Mouse (Mus musculus) liver, embryonic 13.5 days (tissue): ENCODE data around the gene Gm9945. TPM values are rescaled to one million over a fixed set of nuclear protein-coding genes. Genes with fewer than 3 reads are reported as not detected.

Source experiments
- ATAC-seq: fragments of 200-750 bp; cut with Nextera tagmentation; 2 replicates; pipeline ENCODE4 v1.8.0; 2017; ENCODE audit warnings: low read depth, mild to moderate bottlenecking, moderate number of reproducible peaks, moderate library complexity
- DNase-seq: peaks from one replicate; pipeline ENCODE4 v3.0.0; 2022
- H3K27ac ChIP-seq: fragments of 300-500 bp; sonication (generic); 2 replicates; pipeline ENCODE4 v1.5.1; 2015; ENCODE audit warnings: moderate library complexity, mild to moderate bottlenecking, inconsistent platforms
- H3K27me3 ChIP-seq: fragments of 300-500 bp; sonication (generic); 2 replicates; pipeline ENCODE4 v1.6.1; 2015; ENCODE audit warnings: mild to moderate bottlenecking, inconsistent platforms
- H3K36me3 ChIP-seq: fragments of 300-500 bp; sonication (generic); 2 replicates; pipeline ENCODE4 v1.6.1; 2015; ENCODE audit warnings: mild to moderate bottlenecking, inconsistent platforms
- H3K4me1 ChIP-seq: fragments of 300-500 bp; sonication (generic); replicated peaks from 2 replicates; pipeline ENCODE4 v1.6.1; 2015; ENCODE audit warnings: inconsistent platforms
- H3K4me2 ChIP-seq: fragments of 300-500 bp; sonication (generic); 2 replicates; pipeline ENCODE4 v1.6.1; 2015; ENCODE audit warnings: inconsistent platforms, mild to moderate bottlenecking, moderate library complexity
- H3K4me3 ChIP-seq: fragments of 300-500 bp; sonication (generic); replicated peaks from 2 replicates; pipeline ENCODE4 v1.5.1; 2015; ENCODE audit warnings: mild to moderate bottlenecking, inconsistent platforms
- H3K9ac ChIP-seq: fragments of 300-500 bp; sonication (generic); 2 replicates; pipeline ENCODE4 v1.6.1; 2015; ENCODE audit warnings: mild to moderate bottlenecking, inconsistent platforms
- H3K9me3 ChIP-seq: fragments of 300-500 bp; sonication (generic); replicated peaks from 2 replicates; pipeline ENCODE4 v1.6.1; 2016; ENCODE audit warnings: inconsistent platforms
- WGBS: fragments of 180-500 bp; shearing (Covaris S2); methylation state at CpG from one replicate; pipeline ENCODE4 v1.1.7; 2015; ENCODE audit not compliant: insufficient replicate concordance; 5-methylcytosine and 5-hydroxymethylcytosine counted together
- polyA plus RNA-seq: library from polyadenylated mRNA; unstranded; fragments of >200 nt; fragmentation: Nextera tagmentation; extraction: Ambion mirVana; gene quantifications from 2 replicates; pipeline ENCODE4 v1.2.1, GENCODE M21; 2015

The Gm9945 gene
- polyA plus RNA-seq, 1 experiment from 2014 or later = 0.53 TPM

DNA sequence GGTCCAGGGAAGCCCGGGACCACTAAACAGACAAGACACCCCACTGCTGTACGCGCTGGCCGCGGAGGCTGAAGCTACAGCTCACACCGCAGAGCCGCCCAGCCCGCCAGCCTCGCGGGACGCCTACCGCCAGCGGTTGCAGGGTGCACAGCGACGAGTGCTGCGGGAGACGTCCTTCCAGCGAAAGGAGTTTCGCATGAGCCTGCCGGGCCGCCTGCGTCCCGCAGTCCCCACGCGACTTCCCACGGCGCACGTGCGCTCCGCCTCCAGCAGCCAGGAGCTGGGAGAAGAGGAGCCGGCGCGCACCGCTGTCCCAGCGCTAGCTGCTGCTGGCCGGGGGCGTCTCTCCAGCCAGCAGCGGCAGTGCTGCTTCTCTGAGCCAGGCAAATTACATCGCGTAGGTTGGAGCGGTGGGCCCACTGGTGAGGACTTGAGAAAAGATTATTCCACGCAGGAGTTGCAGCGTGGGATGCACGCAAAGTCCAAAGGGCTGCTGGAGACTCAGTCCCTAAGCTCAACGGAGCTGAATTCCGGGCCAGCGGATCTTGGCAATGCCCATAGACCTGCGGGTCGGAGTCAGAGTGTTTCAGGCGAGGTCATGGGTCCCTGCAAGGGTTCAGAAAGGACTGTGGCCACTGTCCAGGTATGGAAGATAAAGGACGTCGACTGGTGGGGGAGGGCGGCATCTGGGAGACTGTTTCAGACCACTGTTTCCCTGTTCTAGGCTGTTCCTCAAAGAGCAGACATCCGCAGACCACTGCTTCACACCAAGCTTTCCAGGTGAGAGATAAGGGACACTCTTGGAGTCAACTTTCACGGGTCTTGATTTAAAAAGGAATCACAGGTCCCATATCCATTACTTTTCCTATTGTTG lies 16.2 kb upstream of the Gm9945 start:
- DNase-seq (no peak), ATAC-seq (no peak)
- Histone ChIP-seq H3K4me2 (peak overlapping the region; percentile 66), H3K9ac (0 out of 2 replicates have a peak overlapping the region, but pooled peaks have one; percentile 22), H3K9me3 (no peaks in the 10 kb centered on the region), H3K4me3 (peak overlapping the region; percentile 45), H3K27ac (no peak overlapping the region), H3K27me3 (peaks cover 85% of the 10 kb centered on the region), H3K36me3 (no peaks in the 10 kb centered on the region), H3K4me1 (peaks cover 44% of the 10 kb centered on the region)
- WGBS = 6% methylated on average over 55 of the region's 55 CpGs

DNA sequence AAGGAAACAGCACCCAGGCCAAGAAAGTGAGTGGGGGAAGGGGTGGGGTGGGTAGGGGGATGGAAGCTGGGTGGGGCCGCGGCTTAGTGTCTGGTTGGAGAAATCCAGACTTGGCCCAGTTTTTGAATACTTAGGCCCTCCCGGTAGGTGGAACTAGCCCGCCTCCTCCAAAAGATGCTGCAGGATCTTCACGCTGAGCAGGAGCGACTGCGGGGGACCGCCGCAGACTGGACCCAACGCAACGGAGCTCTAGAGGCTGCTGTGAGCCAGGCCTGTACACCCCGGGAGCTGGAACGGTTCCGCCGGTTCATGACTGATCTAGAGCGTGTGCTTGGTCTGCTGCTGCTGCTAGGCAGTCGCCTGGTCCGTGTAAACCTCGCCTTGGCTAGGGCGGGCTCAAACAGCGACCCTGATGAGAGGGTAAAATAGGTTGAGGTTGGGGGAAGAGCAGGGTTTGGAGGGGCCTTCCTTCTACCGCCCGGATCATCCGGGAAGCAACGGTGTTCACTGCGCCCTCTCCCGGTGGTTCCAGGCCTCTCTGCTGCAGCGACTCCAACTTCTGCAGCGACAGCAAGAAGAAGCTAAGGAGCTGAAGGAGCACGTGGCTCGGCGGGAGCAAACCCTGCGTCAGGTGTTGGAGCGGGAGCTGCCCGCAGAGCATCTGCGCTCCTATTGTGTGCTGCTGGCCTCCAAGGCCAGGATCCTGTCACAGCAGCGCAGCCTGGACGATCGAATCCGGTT lies 13.6 kb upstream of the Gm9945 start:
- DNase-seq = peak; percentile 55
- H3K4me2 ChIP-seq = peak overlapping the region; percentile 51
- peak overlapping the region; percentile 33; the same call in 1 of the 2 replicates for H3K9ac ChIP-seq
- H3K36me3 ChIP-seq = no peaks in the 10 kb centered on the region
- peaks cover 47% of the 10 kb centered on the region for H3K4me1 ChIP-seq
- 13% methylated on average over 40 of the region's 40 CpGs for WGBS
- no peaks in the 10 kb centered on the region for H3K9me3 ChIP-seq
- no peak; the same call in 1 of the 2 replicates for ATAC-seq
- peaks cover 95% of the 10 kb centered on the region for H3K27me3 ChIP-seq
- no peak overlapping the region for H3K27ac ChIP-seq
- peak overlapping the region; percentile 31 for H3K4me3 ChIP-seq

DNA sequence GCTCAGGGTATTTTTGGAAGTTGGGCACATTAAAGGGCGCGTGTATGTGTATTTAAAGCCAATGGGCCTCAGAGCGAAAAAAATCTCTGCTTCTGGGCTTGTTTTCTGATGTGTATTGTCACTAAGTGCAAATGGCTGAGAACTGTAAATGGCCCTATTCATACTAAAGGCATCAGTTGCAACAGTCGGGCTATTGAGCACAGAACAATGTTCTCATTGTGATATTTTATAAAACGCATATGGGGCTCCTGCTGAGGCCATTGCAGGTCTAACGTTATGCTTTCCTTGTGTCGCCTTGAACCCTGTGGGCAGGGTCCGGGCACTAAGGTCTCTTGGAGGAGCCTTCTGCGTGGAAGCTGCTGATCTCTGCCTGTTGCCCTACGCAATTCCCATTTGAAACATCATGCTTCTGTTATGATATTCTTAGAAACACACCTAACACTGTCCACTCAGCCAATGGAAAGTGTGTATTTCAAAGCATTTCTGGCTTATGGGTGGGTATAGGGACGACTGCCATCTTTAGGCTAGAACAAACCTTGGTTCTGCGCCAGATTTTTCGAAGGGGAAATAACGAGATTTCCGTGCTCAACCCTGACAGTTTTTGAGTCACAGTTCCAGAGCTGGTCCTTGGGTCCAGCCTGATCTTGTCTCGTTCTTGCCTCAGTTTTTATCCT lies 10.5 kb upstream of the Gm9945 start:
- peaks cover 93% of the 10 kb centered on the region for H3K27me3 ChIP-seq
- H3K4me3 ChIP-seq = no peak overlapping the region

DNA sequence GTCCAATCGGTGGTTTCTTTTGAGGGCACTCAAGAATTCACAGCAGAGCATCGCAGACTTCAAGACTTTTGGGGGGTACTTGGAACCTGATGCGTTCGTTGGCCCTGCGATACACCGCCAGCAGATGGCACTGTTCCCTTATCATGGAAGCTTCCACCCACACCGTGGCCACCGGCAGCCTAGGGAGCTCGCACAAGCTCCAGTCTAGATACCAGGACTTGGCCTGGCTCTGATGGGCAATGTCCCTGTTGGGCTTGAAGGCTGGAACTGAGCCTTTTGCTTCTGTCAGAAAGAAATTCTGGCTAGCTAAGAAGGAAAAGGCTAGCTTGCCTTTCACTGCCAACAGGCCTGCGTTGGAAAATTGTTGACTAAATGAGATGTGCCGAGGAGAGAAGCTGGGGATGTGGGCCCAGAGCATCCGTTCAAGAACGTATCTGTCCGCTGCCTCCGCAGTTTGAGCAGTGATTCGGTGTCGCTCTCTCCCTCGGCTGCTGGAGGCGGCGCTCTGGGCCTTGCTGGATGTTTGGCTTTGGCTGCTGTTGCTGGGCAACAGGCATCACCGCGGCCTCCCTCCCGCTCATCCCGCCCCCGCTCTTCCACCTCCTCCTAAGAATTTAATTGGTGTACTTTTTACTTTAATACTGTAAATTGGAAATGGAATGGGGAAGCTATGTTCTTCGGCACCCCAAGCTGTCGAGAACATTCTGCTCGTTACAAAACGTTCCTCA lies 9.8 kb upstream of the Gm9945 start, which contains the start of gene Gm9837:
TSS of gene Gm9837 (minus strand) at position 512 of the 728 bp plus-strand sequence.
- WGBS = 6% methylated on average over 29 of the region's 29 CpGs
- peak within 1 kb of the TSS; percentile 28; the same call in 1 of the 2 replicates for H3K4me2 ChIP-seq
- no peaks in the 10 kb centered on the region for H3K9me3 ChIP-seq
- H3K4me1 ChIP-seq = peaks cover 21% of the 10 kb centered on the region
- no peaks in the 10 kb centered on the region for H3K36me3 ChIP-seq
- H3K9ac ChIP-seq = peak within 1 kb of the TSS; percentile 4; the same call in 1 of the 2 replicates
- DNase-seq (peak; percentile 71), ATAC-seq (peak; percentile 75)
- H3K27ac ChIP-seq = no peak within 1 kb of the TSS
- H3K4me3 ChIP-seq = no peak within 1 kb of the TSS
- H3K27me3 ChIP-seq = peaks cover 93% of the 10 kb centered on the region

More for the DNA sequence above, 10.5 kb upstream of the Gm9945 start:
- H3K9ac ChIP-seq = no peak overlapping the region
- 42% methylated on average over 16 of the region's 16 CpGs for WGBS
- H3K9me3 ChIP-seq = no peaks in the 10 kb centered on the region
- H3K4me1 ChIP-seq = peaks cover 21% of the 10 kb centered on the region
- H3K36me3 ChIP-seq = no peaks in the 10 kb centered on the region
- no peak overlapping the region for H3K4me2 ChIP-seq
- no peak for DNase-seq
- no peak overlapping the region for H3K27ac ChIP-seq
- no peak for ATAC-seq

DNA sequence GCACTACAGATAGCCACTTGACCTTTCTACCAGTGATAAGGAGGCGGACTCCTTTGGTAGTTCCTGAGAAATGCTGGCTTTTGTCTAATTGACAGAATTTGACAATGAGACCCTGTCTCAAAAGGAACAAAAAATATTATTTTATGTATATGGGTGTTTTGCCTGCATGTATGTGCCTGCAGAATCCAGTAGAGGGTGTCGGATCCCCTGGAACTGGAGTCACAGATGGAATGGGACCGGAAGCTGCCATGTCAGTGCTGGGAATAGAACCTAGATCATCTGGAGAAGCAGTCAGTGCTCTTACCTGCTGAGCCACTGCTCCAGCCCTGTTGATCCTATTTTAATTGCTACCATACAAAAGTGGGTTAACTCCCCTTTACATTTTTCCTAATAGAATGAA lies 7.3 kb upstream of the Gm9945 start:
- H3K4me2 ChIP-seq = no peak overlapping the region
- WGBS = 68% methylated on average over 3 of the region's 3 CpGs
- ATAC-seq (no peak), DNase-seq (no peak)
- no peak overlapping the region for H3K27ac ChIP-seq
- no peaks in the 10 kb centered on the region for H3K9me3 ChIP-seq
- peaks cover under 1% of the 10 kb centered on the region; the same call in 1 of the 2 replicates for H3K36me3 ChIP-seq
- peaks cover 12% of the 10 kb centered on the region for H3K4me1 ChIP-seq
- H3K4me3 ChIP-seq = no peak overlapping the region
- H3K27me3 ChIP-seq = peaks cover 92% of the 10 kb centered on the region
- H3K9ac ChIP-seq = no peak overlapping the region

DNA sequence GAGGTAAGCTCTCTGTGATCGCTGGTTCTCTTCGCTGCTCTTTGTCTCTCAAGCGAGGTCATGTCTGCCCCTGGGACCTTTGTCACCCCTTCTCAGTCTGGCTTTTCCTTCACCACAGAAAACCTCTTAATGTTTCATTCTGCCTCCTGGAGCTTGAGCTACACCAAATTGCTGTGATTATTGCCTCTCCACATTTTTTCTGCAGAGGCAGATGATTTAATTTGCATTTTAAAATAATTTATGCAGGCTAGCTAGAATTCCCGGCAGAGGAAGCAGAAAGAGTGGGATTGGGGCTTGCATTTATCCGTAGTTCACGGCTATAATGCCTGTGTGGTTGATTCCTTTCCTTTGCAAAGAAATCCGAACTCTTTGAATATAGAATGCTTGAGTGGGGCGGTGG lies 4.3 kb upstream of the Gm9945 start:
- no peak overlapping the region for H3K4me3 ChIP-seq
- H3K36me3 ChIP-seq = peaks cover 9% of the 10 kb centered on the region; the same call in 1 of the 2 replicates
- H3K9ac ChIP-seq = no peak overlapping the region
- DNase-seq = no peak
- no peak for ATAC-seq
- peaks cover 94% of the 10 kb centered on the region for H3K27me3 ChIP-seq
- no peaks in the 10 kb centered on the region for H3K9me3 ChIP-seq
- H3K4me2 ChIP-seq = no peak overlapping the region
- WGBS = 36% methylated on average over 8 of the region's 8 CpGs
- H3K4me1 ChIP-seq = peaks cover 30% of the 10 kb centered on the region
- no peak overlapping the region for H3K27ac ChIP-seq

DNA sequence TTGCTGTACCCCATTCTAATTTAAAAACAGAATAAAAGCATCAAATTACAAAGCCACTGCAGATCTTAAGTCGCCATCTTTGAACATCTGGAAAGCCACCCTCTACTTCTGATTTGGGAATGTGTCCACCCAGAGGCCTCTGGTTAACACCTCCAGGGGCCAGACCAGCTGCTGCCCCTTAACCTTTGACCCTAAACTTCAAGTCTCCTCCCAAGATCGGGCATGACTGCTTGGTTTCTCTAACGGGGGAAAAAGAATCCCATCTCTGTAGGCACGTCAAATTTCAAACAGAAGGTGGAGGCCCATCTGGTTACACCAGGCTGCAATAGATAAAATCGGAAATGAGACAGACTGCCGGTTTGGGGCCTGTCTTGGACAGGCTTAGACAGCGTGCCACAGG lies 2.1 kb upstream of the Gm9945 start:
- H3K4me2 ChIP-seq = peak overlapping the region; percentile 95
- H3K9ac ChIP-seq = peak overlapping the region; percentile 85
- ATAC-seq (no peak), DNase-seq (no peak)
- peaks cover 9% of the 10 kb centered on the region; the same call in 1 of the 2 replicates for H3K36me3 ChIP-seq
- H3K9me3 ChIP-seq = no peaks in the 10 kb centered on the region
- H3K4me1 ChIP-seq = peaks cover 50% of the 10 kb centered on the region
- peaks cover 74% of the 10 kb centered on the region for H3K27me3 ChIP-seq
- H3K4me3 ChIP-seq = peak overlapping the region; percentile 78
- H3K27ac ChIP-seq = 0 out of 2 replicates have a peak overlapping the region, but pooled peaks have one; percentile 98
- 23% methylated on average over 7 of the region's 7 CpGs for WGBS

DNA sequence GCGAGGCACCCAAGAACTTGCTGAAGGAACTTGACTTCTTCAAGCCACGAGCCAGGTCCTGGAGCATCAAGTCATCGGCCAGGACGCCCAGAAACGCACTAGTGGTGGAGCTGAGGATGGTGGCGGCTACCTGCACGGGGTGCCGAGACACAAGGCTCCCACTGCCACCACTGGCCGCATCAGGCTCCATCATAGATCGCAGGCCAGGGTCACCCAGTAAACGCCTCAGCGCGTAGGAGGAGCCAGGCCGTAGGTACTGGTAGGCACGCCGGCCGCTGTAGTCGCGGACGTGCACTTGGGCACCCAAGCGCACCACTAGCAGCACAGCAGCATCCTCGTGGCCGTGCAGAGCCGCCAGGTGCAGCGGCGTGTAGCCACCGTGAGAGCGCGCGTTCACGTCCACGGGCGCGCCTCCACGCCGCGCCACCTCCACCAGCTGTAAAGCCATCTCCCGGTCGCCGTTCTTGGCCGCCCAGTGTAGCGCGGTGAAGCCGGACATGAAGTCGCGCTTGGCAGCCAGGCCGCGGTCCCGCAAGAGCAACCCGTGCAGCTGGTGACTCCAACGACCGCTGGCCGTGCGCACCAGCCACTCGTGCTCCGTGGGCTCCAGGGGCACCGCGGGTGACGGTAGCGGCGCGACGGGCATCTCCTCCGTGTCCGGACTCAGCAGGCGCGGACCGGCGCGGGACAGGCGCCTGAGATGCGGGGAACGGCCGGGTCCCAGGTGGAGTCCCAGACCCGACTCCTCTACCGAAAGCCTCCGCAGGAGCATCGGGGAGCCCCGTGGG lies 1.4 kb upstream of the Gm9945 start:
- Histone ChIP-seq H3K9me3 (no peaks in the 10 kb centered on the region), H3K9ac (peak overlapping the region; percentile 85), H3K36me3 (peaks cover 9% of the 10 kb centered on the region; the same call in 1 of the 2 replicates), H3K4me3 (peak overlapping the region; percentile 78), H3K27ac (peak overlapping the region; percentile 98), H3K27me3 (peaks cover 66% of the 10 kb centered on the region), H3K4me2 (peak overlapping the region; percentile 95), H3K4me1 (peaks cover 57% of the 10 kb centered on the region)
- DNase-seq (no peak), ATAC-seq (no peak)
- WGBS = 8% methylated on average over 79 of the region's 79 CpGs

DNA sequence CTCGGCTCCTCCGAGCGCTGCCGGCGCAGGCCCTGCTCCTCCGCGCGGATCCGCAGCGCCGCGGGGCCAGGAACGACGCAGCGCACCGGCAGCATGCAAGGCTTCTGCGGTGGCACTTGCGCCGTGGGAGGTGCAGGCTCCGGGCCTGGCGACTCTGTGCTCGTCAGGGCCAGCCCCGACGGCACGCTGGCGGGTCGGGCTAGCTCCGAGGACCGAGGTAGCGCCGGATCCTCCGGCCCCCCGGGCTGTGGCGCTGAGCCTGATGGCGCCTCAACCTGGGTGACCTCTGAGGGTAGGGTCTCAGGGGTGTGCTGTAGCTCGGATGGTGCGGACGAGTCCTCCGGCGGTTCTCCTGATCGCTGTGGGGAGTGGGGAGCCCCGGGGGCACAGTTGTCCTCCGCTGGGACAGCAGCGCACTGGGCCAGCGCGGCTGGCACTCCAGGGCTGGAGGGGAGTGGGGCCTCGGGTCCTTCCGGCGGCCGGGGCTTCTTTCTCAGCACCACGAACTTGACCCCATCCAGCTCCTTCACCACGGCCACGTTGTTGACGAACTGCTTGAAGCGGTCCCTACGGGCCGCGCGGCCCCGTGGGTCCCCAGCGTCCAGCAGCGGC lies 689 bp upstream of the Gm9945 start:
- H3K9me3 ChIP-seq = no peaks in the 10 kb centered on the region
- H3K36me3 ChIP-seq = peaks cover 9% of the 10 kb centered on the region; the same call in 1 of the 2 replicates
- peaks cover 64% of the 10 kb centered on the region for H3K4me1 ChIP-seq
- H3K9ac ChIP-seq = peak overlapping the region; percentile 85
- peak overlapping the region; percentile 95 for H3K4me2 ChIP-seq
- ATAC-seq = no peak
- 2% methylated on average over 62 of the region's 62 CpGs for WGBS
- peak overlapping the region; percentile 78 for H3K4me3 ChIP-seq
- peaks cover 59% of the 10 kb centered on the region for H3K27me3 ChIP-seq
- no peak for DNase-seq
- H3K27ac ChIP-seq = peak overlapping the region; percentile 98
